Mouse (Mus musculus) liver, adult 10 weeks (tissue): ENCODE measurements around the gene Ptger1. TPM values are rescaled to one million over a fixed set of nuclear protein-coding genes. Genes with fewer than 3 reads are reported as not detected.

Experiments
- polyA plus RNA-seq: library from polyadenylated mRNA; stranded (reverse); fragments of 350-450 nt; fragmentation: Illumina TruSeq; extraction: RNeasy Lipid Tissue Mini Kit (QIAGEN cat#74804); gene quantifications from one replicate; pipeline ENCODE4 v1.2.3, GENCODE M21; 2014; ENCODE audit warnings: low read depth, low replicate concordance

Ptger1 gene
- not detected for polyA plus RNA-seq

GRCm38 (mm10) chr8:83665969-83666865, at the start of gene Ptger1:
Gene Ptger1, plus strand, starts transcription at chr8:83666678.

GRCm38 (mm10) chr8:83652030-83652743, 14.3 kb upstream of the Ptger1 start, which contains the start of gene Gipc1:
Gene Gipc1, plus strand, starts transcription at chr8:83652677.

GRCm38 (mm10) chr8:83698661-83699453, 32.4 kb downstream of the Ptger1 start, which contains the start of gene Pkn1:
Gene Pkn1, minus strand, starts transcription at chr8:83699179.

GRCm38 (mm10) chr8:83715031-83715690, 48.7 kb downstream of the Ptger1 start, which contains the start of gene Ddx39:
Gene Ddx39, plus strand, starts transcription at chr8:83715177.

Other genes starting within 250 kb of the Ptger1 start
- gene Scoc, start 208.3 kb upstream of the Ptger1 start, polyA plus RNA-seq, result 62.8 TPM
- not detected for gene Olfr370, start 130.9 kb upstream of the Ptger1 start, polyA plus RNA-seq
- gene Ndufb7, start 100.0 kb upstream of the Ptger1 start, polyA plus RNA-seq, result 0.37 TPM
- gene Tecr, start 58.7 kb upstream of the Ptger1 start, polyA plus RNA-seq, result 74.9 TPM
- gene Dnajb1, start 58.5 kb upstream of the Ptger1 start, polyA plus RNA-seq, result 5.4 TPM
- not detected for gene Gipc1, start 14.0 kb upstream of the Ptger1 start, polyA plus RNA-seq
- gene Pkn1, start 32.5 kb downstream of the Ptger1 start, polyA plus RNA-seq, result 2.8 TPM
- 3.0 TPM for gene Ddx39, start 48.5 kb downstream of the Ptger1 start, polyA plus RNA-seq
- 3.3 TPM for gene Adgre5, start 74.6 kb downstream of the Ptger1 start, polyA plus RNA-seq
- 0.42 TPM for gene Adgrl1, start 233.4 kb downstream of the Ptger1 start, polyA plus RNA-seq